Comparison of ENCODE assay signal across 17 mouse cellular contexts in genomic region chr9:68709232-68709631, GRCm38 (mm10).
DNase-seq lines count a peak whose midpoint lies in the region; ATAC-seq lines count a peak whose summit lies in the region.
"Had no signal": no experiment of that assay in that cellular context is flagged by ENCODE, and none has a peak within 500 bp of the region (broad histone marks: within the 10 kb centered on the region; RNA-seq: fewer than 3 reads in every experiment).

No protein-coding gene starts in this region.

- peak; percentile 34 to 39 for DNase-seq in cerebellum, postnatal 10 days
- DNase-seq in kidney, adult 11 months, result peak; percentile 11
- DNase-seq in kidney, postnatal 25 days, result no peak
- peak; percentile 26 to 42 for DNase-seq in kidney, postnatal 4 days
- no peak for DNase-seq in kidney, adult 9 months
- DNase-seq in retina, embryonic 14.5 days (ENCODE audit: low spot score), result peak; percentile 52
- no peak for DNase-seq in testis, postnatal 14 days (ENCODE audit: low spot score)
- DNase-seq: adrenal gland, postnatal 10 days; B cell, adult 2 months; cerebellum, adult 18-20 months; cerebellum, adult 9-11 months; heart, adult 18-20 months; heart, postnatal 10 days; heart, postnatal 4 days had no signal

- ATAC-seq in cerebellum, adult (ENCODE audit: insufficient number of reproducible peaks, low FRiP score, low TSS enrichment), result no peak
- ATAC-seq: CD4-positive, CD25-positive, alpha-beta regulatory T cell, adult 4 months; forebrain, embryonic 15.5 days had no signal

Comparison
In these comparisons a context has a peak if more than half of its experiments do, and no peak if none do; other contexts are left out.
1. DNase-seq: peak in cerebellum, postnatal 10 days (2 of 2), kidney, adult 11 months (single experiment), kidney, postnatal 4 days (2 of 2) and retina, embryonic 14.5 days (single experiment); none in kidney, postnatal 25 days (0 of 2), kidney, adult 9 months (single experiment) and testis, postnatal 14 days (single experiment).